Mouse (Mus musculus): ENCODE results near the gene Zbed3.

Gene Zbed3

GRCm38 (mm10) chr13:95323400-95323799, at the start of gene Zbed3:
Gene Zbed3, plus strand, starts transcription at chr13:95323612.
- no peak for ATAC-seq (ENCODE audit: insufficient number of reproducible peaks, low FRiP score, low TSS enrichment)

GRCm38 (mm10) chr13:95278426-95279025, 44.9 kb upstream of the Zbed3 start:
- ATAC-seq (ENCODE audit: insufficient number of reproducible peaks, low FRiP score, low TSS enrichment), result no peak

- no peak for ATAC-seq (ENCODE audit: insufficient number of reproducible peaks, low FRiP score, low TSS enrichment)
These were observed 41.4 kb upstream of the Zbed3 start for GRCm38 (mm10) chr13:95281740-95282673.

GRCm38 (mm10) chr13:95286989-95287388, 36.4 kb upstream of the Zbed3 start:
- ATAC-seq (ENCODE audit: insufficient number of reproducible peaks, low FRiP score, low TSS enrichment), result peak; percentile 70

- ATAC-seq (ENCODE audit: insufficient number of reproducible peaks, low FRiP score, low TSS enrichment), result no peak
These were observed 35.4 kb upstream of the Zbed3 start for GRCm38 (mm10) chr13:95288027-95288426.

- no peak for ATAC-seq (ENCODE audit: insufficient number of reproducible peaks, low FRiP score, low TSS enrichment)
These were observed 31.4 kb upstream of the Zbed3 start for GRCm38 (mm10) chr13:95291983-95292382.

- no peak for ATAC-seq (ENCODE audit: insufficient number of reproducible peaks, low FRiP score, low TSS enrichment)
These were observed 23.5 kb upstream of the Zbed3 start for GRCm38 (mm10) chr13:95299956-95300355.

GRCm38 (mm10) chr13:95306596-95306995, 16.8 kb upstream of the Zbed3 start:
- no peak for ATAC-seq (ENCODE audit: insufficient number of reproducible peaks, low FRiP score, low TSS enrichment)

- ATAC-seq (ENCODE audit: insufficient number of reproducible peaks, low FRiP score, low TSS enrichment), result no peak
These were observed 16.2 kb upstream of the Zbed3 start for GRCm38 (mm10) chr13:95307100-95307655.

- ATAC-seq (ENCODE audit: insufficient number of reproducible peaks, low FRiP score, low TSS enrichment), result no peak
These were observed 11.4 kb upstream of the Zbed3 start for GRCm38 (mm10) chr13:95312016-95312415.

GRCm38 (mm10) chr13:95319153-95319552, 4.3 kb upstream of the Zbed3 start:
- no peak for ATAC-seq (ENCODE audit: insufficient number of reproducible peaks, low FRiP score, low TSS enrichment)

GRCm38 (mm10) chr13:95320451-95320850, 3.0 kb upstream of the Zbed3 start:
- ATAC-seq (ENCODE audit: insufficient number of reproducible peaks, low FRiP score, low TSS enrichment), result no peak

- peak; percentile 42; the same call in 1 of the 2 replicates for ATAC-seq (ENCODE audit: insufficient number of reproducible peaks, low FRiP score, low TSS enrichment)
These were observed 676 bp downstream of the Zbed3 start for GRCm38 (mm10) chr13:95323950-95324625.

- peak; percentile 37 for ATAC-seq (ENCODE audit: insufficient number of reproducible peaks, low FRiP score, low TSS enrichment)
These were observed 1.2 kb downstream of the Zbed3 start for GRCm38 (mm10) chr13:95324626-95325079.

GRCm38 (mm10) chr13:95325080-95325906, 1.9 kb downstream of the Zbed3 start:
- ATAC-seq (ENCODE audit: insufficient number of reproducible peaks, low FRiP score, low TSS enrichment), result peak; percentile 56

- ATAC-seq (ENCODE audit: insufficient number of reproducible peaks, low FRiP score, low TSS enrichment), result no peak
These were observed 2.6 kb downstream of the Zbed3 start for GRCm38 (mm10) chr13:95325907-95326550.

GRCm38 (mm10) chr13:95326611-95327344, 3.4 kb downstream of the Zbed3 start:
- no peak for ATAC-seq (ENCODE audit: insufficient number of reproducible peaks, low FRiP score, low TSS enrichment)

GRCm38 (mm10) chr13:95327345-95327741, 3.9 kb downstream of the Zbed3 start:
- no peak for ATAC-seq (ENCODE audit: insufficient number of reproducible peaks, low FRiP score, low TSS enrichment)

- no peak for ATAC-seq (ENCODE audit: insufficient number of reproducible peaks, low FRiP score, low TSS enrichment)
These were observed 5.4 kb downstream of the Zbed3 start for GRCm38 (mm10) chr13:95328767-95329166.

Measured in cerebellum, adult (tissue).